Mouse (Mus musculus): ENCODE results near the gene AI413582. TPM values are rescaled to one million over a fixed set of nuclear protein-coding genes. Genes with fewer than 3 reads are reported as not detected.

The AI413582 gene
- total and polyA plus RNA-seq, 3 experiments, result 14.6 to 43.6 (median 30.2) TPM

- Histone ChIP-seq H3K4me3 (replicated peaks in 1 of 3; ENCODE audit: low read depth in 2 of 3, low read length in 2 of 3, poor library complexity in 1 of 3) (no peak overlapping the region), H3K79me2 (replicated peaks; ENCODE audit: control insufficient read depth, extremely low read depth, insufficient read depth, poor library complexity, severe bottlenecking) (no peaks in the 10 kb centered on the region), H3K36me3 (replicated peaks in 1 of 2; ENCODE audit: control insufficient read depth in 1 of 2, insufficient read depth in 1 of 2, low read length in 1 of 2) (no peaks in the 10 kb centered on the region), H3K4me1 (ENCODE audit: control insufficient read depth in 1 of 2, insufficient read depth in 2 of 2) (peaks cover 2 to 4% of the 10 kb centered on the region in 2 experiments; a peak in 2 of 4 replicates), H3K9ac (ENCODE audit: insufficient read depth, low read depth) (no peak overlapping the region), H3K27me3 (replicated peaks) (peaks cover 11% of the 10 kb centered on the region), H3K4me2 (ENCODE audit: insufficient read depth, low read depth, poor library complexity, severe bottlenecking) (no peak overlapping the region), H3K9me3 (replicated peaks; ENCODE audit: low read length) (peaks cover 23% of the 10 kb centered on the region), H3K27ac (ENCODE audit: insufficient read depth, low read depth) (no peak overlapping the region)
- dilution Hi-C loops (cut with MboI; ENCODE audit: extremely low pct_ligation_motif_present, extremely low pct_unique_long_range_greater_than_20kb, low sequenced_read_pairs) (no loop called here), in situ Hi-C loops (cut with MboI; ENCODE audit: low pct_ligation_motif_present, low pct_unique_long_range_greater_than_20kb, low sequenced_read_pairs) (no loop called here)
- TF ChIP-seq CHD2 (IDR thresholded peaks at IDR 0.05; ENCODE audit: low read length) (no peak), CTCF (conservative IDR thresholded peaks at IDR 0.05 in 1 of 2, IDR thresholded peaks at IDR 0.05 in 1 of 2; ENCODE audit: low read depth in 2 of 2, low read length in 2 of 2) (peak in 1 of 2 experiments; percentile 40; a peak in 2 of 4 replicates)
- no peak for DNase-seq (ENCODE audit: extremely low read depth)
These were observed 37.5 kb downstream of the AI413582 start for GRCm38 (mm10) chr17:27528030-27528429.

GRCm38 (mm10) chr17:27527188-27527587 lies 38.4 kb downstream of the AI413582 start:
- H3K4me2 ChIP-seq (ENCODE audit: insufficient read depth, low read depth, poor library complexity, severe bottlenecking), result no peak overlapping the region
- in situ Hi-C loops (cut with MboI; ENCODE audit: low pct_ligation_motif_present, low pct_unique_long_range_greater_than_20kb, low sequenced_read_pairs), result no loop called here
- H3K9ac ChIP-seq (ENCODE audit: insufficient read depth, low read depth), result no peak overlapping the region
- dilution Hi-C loops (cut with MboI; ENCODE audit: extremely low pct_ligation_motif_present, extremely low pct_unique_long_range_greater_than_20kb, low sequenced_read_pairs), result no loop called here
- H3K27me3 ChIP-seq (replicated peaks), result peaks cover 18% of the 10 kb centered on the region
- H3K27ac ChIP-seq (ENCODE audit: insufficient read depth, low read depth), result no peak overlapping the region
- peaks cover 2 to 4% of the 10 kb centered on the region in 2 experiments; a peak in 2 of 4 replicates for H3K4me1 ChIP-seq (ENCODE audit: control insufficient read depth in 1 of 2, insufficient read depth in 2 of 2)
- TF ChIP-seq MAZ (IDR thresholded peaks at IDR 0.05; ENCODE audit: low read depth, low read length) (no peak), IRF4 (IDR thresholded peaks at IDR 0.05; ENCODE audit: low read depth, low read length) (no peak), MXI1 (IDR thresholded peaks at IDR 0.05; ENCODE audit: low read depth, low read length) (no peak)
- H3K9me3 ChIP-seq (replicated peaks; ENCODE audit: low read length), result peaks cover 23% of the 10 kb centered on the region
- DNase-seq (ENCODE audit: extremely low read depth), result no peak
- H3K4me3 ChIP-seq (replicated peaks in 1 of 3; ENCODE audit: low read depth in 2 of 3, low read length in 2 of 3, poor library complexity in 1 of 3), result no peak overlapping the region
- no peaks in the 10 kb centered on the region for H3K79me2 ChIP-seq (replicated peaks; ENCODE audit: control insufficient read depth, extremely low read depth, insufficient read depth, poor library complexity, severe bottlenecking)
- H3K36me3 ChIP-seq (replicated peaks in 1 of 2; ENCODE audit: control insufficient read depth in 1 of 2, insufficient read depth in 1 of 2, low read length in 1 of 2), result no peaks in the 10 kb centered on the region

- TF ChIP-seq ETS1 (conservative IDR thresholded peaks at IDR 0.05; ENCODE audit: low read depth, low read length) (no peak), ZC3H11A (IDR thresholded peaks at IDR 0.05; ENCODE audit: low read depth, low read length) (no peak)
- Histone ChIP-seq H3K79me2 (replicated peaks; ENCODE audit: control insufficient read depth, extremely low read depth, insufficient read depth, poor library complexity, severe bottlenecking) (no peaks in the 10 kb centered on the region), H3K9ac (ENCODE audit: insufficient read depth, low read depth) (no peak overlapping the region), H3K9me3 (replicated peaks; ENCODE audit: low read length) (peaks cover 16% of the 10 kb centered on the region), H3K4me3 (replicated peaks in 1 of 3; ENCODE audit: low read depth in 2 of 3, low read length in 2 of 3, poor library complexity in 1 of 3) (no peak overlapping the region), H3K27ac (ENCODE audit: insufficient read depth, low read depth) (no peak overlapping the region), H3K4me1 (ENCODE audit: control insufficient read depth in 1 of 2, insufficient read depth in 2 of 2) (peaks cover 2 to 4% of the 10 kb centered on the region in 2 experiments; a peak in 2 of 4 replicates), H3K4me2 (ENCODE audit: insufficient read depth, low read depth, poor library complexity, severe bottlenecking) (no peak overlapping the region), H3K36me3 (replicated peaks in 1 of 2; ENCODE audit: control insufficient read depth in 1 of 2, insufficient read depth in 1 of 2, low read length in 1 of 2) (no peaks in the 10 kb centered on the region), H3K27me3 (replicated peaks) (peaks cover 57% of the 10 kb centered on the region)
- no peak for DNase-seq (ENCODE audit: extremely low read depth)
- in situ Hi-C loops (cut with MboI; ENCODE audit: low pct_ligation_motif_present, low pct_unique_long_range_greater_than_20kb, low sequenced_read_pairs) (loop anchor here (25.0 kb wide), 1 partner anchor 486 kb away; the partner anchor contains the start of gene Bak1), dilution Hi-C loops (cut with MboI; ENCODE audit: extremely low pct_ligation_motif_present, extremely low pct_unique_long_range_greater_than_20kb, low sequenced_read_pairs) (no loop called here)
These were observed 42.4 kb downstream of the AI413582 start for GRCm38 (mm10) chr17:27523121-27523520.
